Mouse (Mus musculus): Measurements from ENCODE around the gene Trim10. TPM values are rescaled to one million over a fixed set of nuclear protein-coding genes. Genes with fewer than 3 reads are reported as not detected.

Trim10 gene
- not detected for total RNA-seq (2021)
- long read RNA-seq, experiment 1: 0 reads
- long read RNA-seq, experiment 2: 0 reads

DNA sequence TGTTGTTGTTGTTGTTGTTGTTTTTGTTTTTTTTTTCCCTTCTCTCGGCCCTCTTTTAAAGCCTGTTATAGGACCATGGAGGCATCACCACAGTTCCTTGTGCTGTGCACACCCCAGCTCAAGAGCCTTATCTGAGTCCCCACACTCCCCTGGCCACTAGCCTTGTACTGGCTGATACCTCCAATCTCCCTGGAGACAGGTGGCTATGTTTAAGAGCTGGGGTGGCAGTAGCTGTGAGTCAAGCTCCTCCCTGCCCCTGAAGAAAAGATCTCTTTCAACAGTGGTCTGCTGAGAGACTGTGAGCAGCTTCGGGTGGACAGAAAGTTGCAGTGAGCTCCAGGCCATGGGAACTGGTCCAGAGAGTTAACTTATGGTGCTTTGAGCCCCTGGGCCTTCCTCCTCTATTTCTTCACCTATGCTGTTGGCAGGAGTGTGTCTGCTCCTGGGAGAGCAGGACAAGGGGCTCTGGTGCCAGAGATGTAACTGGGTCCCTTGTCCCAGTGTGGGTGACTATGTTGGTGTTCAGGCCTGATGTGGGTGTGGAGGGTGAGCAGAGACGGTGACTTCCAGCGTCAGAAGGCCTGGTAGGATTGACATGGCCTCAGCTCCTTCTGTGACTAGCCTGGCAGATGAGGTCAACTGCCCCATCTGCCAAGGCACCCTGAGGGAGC lies at the start of gene Trim10:
Trim10 (plus strand) TSS at position 291 of the 671 bp plus-strand sequence.
- no peak for DNase-seq (ENCODE audit: low spot score in 2 of 2)

DNA sequence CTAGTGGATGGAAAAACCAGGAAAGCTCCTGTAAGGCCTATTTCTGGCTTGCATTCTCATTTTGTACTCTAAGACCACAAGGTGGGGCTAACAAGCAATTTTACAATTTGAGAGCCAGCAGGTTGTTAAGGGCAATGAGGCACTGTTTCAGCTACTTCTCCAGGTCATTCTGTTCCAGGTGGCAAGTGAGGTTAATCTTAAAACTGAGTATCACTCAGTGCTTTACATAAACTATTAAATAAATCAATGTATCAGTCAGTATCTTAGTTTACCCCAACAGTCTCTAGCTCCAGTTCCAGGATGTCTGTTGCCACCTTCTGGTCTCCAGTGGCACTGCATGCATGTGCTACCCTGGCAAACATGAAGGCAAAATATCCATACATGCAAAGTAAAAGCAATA lies 45.4 kb upstream of the Trim10 start:
- peak; percentile 40 to 41 for DNase-seq (ENCODE audit: low spot score in 2 of 2)

DNA sequence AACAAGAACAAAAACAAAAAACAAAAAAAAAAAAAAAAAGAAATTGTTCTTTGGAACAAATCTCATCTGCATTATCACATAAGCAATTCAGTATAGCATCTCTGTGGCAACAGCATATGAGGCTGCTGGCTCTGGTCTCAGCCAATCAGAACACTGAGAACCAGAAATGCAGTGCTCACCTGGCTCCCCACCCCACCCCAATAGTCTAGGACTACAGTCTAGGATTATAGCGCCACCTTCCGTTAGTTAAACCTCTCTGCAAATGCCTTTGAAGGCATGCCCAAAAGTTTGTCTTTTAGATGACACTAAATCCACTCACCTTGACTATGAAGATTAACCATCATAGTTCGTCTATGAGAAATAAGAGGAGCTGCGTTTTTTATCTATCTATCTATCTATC lies 43.8 kb upstream of the Trim10 start:
- peak in 1 of 2 experiments; percentile 12 for DNase-seq (ENCODE audit: low spot score in 2 of 2)

DNA sequence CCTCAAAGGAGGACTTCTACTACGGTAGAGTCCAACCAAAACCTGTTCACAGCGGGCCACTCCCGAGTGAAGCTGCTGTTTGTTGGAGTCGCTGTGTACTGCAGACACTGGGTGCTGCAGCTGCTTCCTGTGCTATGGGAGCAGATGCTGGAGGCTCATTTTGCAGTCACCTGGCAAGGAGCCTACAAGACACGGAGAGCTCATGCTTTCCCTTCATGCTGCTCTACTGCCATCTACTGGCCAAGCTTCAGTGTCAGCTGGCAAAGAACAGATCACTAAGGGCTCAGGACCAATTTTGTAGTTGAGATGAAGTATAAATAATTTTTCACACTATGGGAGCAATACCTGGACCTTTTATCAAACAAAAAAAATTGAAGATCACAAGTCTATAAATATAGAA lies 43.4 kb upstream of the Trim10 start:
- peak; percentile 87 to 94 for DNase-seq (ENCODE audit: low spot score in 2 of 2)

DNA sequence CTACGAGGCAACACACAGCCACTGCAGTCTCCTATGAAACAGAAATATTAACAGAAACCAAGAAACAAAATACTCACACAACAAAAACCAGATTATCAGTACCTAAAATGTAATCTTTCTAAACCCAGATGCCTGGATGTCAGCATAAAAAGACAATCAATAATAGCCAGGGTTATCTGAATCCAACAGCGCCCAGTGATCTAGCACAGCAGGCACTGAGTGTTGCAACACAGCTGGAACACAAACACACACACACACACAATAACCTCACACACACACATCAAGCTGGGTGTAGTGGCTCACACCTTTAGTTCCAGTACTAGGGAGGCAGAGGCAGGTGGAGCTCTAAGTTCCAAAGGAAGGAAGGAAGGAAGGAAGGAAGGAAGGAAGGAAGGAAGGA lies 40.9 kb upstream of the Trim10 start:
- no peak for DNase-seq (ENCODE audit: low spot score in 2 of 2)

DNA sequence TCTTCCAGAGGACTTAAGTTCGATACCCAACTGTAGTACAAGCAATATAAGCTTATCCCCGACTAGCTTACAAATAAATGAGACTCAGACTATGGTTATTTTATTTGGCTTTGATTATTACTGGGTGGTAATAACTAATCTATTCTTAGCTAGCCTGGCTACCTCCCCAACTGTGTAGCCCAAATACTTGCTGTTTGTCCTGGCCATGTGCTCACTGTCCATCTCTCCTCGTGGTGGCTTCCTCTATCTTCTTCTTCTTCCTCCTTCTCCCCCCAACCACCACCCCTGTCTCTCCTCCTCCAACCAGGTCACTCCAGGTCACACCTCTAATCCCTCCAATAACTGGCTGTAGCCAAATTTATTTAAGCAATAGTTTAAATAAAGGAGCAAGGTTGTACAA lies 38.9 kb upstream of the Trim10 start:
- DNase-seq (ENCODE audit: low spot score in 2 of 2): no peak

DNA sequence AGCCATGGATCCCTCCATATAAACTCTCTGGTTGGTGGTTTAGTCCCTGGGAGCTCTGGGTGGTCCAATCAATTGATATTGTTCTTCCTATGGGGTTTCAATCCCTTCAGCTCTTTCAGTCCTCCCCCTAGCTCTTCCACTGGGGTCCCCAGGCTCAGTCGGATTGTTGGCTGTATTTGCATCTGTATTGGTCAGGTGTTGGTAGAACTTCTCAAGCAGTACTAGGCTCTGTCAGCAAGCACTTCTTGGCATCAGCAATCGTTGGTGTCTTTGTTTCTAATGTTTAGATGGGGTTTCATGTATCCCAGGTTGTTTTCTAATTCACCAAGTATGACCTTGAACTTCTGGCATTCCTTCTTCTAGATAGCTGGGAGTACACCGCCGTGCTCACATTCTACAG lies 36.7 kb upstream of the Trim10 start:
- no peak for DNase-seq (ENCODE audit: low spot score in 2 of 2)

DNA sequence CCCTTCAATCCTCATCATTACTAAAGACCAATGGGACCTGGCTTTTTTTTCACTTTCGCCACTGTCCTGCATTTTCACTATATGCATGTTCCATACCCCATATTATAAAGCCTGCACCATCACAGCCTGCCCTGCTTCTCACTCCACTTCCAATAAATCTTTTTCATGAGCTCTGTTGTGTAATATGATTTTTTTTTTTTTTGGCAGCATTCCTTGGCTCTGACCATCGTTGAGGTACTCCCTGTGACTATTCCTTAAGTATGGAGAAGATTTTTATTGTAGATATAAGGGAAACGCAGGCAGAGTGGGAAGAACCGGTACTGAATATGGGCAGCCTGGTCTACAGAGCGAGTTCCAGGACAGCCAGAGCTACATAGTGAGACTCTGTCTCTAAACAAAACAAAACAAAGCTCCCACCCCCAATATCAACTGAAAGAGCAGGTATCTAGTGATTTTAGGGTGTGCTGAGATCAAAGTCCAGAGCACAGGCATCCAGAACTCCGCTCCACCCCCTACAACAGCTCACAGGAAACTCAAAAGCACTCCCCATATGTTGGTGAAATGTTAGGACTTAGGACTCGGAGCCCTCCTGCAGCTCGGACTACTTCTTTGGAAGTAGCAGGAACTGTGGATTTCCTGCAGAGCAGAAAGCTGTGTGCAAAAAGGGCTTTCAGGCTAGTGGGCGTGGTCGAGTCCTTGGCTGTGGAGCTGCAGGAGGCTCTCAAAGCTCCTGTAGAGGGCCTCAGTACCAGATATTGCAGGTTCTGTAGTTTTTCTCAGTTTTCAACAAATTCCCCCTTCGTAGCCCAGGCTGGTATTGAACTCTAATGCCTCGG lies 33.6 kb upstream of the Trim10 start:
- peak; percentile 52 to 55 for DNase-seq (ENCODE audit: low spot score in 2 of 2)

DNA sequence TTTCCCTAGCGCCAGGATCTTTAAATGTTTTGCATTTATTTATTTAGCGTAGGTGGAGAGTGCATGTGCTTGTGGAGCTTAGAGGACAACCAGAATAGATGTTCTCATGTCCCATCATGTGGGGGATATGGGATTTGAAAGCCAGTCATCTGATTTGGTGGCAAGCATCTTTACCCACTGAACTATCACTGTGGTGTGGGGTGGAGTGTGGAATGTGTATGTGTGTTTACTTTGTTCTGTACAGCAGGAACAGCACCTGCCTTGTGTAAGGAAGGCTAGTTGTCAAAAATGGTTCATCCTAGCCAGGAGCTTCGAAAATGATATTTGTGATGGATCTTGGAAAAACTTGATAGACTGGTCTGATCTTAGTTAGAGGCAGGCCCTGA lies 33.0 kb upstream of the Trim10 start:
- DNase-seq (ENCODE audit: low spot score in 2 of 2): no peak

DNA sequence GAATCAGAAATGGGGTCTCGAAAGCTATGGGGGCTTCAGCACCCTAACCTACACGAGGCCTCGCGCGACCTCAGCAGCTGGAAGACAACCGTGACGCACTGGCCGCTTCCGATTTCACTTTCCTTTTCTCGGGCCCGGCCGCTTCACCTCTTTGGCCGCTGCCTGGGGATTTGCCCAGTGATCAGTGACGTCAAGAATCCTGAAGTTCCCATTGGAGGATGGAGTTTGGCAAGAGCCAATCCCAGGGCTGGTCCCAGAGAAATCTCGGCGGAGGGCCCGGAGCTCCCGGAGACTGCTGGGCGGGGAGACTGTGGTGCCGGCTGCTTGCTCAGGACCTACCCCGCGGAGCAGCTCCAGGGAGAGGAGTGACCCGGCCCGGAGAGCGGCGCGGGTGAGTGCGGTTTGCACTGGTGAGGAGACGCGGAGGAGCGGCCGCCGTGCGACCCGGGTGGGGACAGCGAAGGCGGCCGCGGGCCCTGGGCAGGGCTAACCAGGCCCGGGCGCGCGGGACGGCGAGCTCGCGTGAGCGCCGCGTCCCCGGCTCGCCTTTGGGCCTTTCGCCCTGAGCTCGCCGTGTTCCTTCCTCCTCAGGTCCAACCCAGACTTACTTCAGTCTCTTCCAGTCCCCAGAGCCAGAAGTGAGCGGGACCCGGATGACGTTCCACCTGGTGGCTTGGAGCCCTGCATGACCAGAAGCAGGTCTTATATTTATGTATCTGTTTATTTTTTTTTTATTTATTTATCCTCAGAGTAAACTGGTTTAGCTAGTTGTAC lies 32.3 kb upstream of the Trim10 start, which contains the start of gene Trim26:
Trim26 (plus strand) TSS at position 261 of the 774 bp plus-strand sequence.
- peak; percentile 96 to 97 for DNase-seq (ENCODE audit: low spot score in 2 of 2)

DNA sequence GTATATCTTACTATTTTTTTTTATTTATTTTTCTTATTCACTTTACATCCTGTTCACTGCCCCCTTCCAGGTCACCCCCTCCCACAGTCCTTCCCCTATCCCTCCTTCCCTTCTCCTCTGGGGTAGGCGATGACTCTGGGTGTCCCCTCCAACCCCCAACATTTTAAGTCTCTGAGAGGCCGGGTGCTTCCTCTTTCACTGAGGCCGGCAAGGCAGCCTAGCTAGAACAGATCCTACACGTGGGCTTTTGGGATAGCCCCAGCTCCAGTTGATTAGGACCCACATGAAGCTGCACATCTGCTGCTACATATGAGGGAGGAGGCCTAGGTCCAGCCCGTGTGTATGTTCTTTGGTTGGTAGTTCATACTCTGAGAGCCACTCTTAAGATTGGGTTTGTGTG lies 30.4 kb upstream of the Trim10 start:
- DNase-seq (ENCODE audit: low spot score in 2 of 2): no peak

DNA sequence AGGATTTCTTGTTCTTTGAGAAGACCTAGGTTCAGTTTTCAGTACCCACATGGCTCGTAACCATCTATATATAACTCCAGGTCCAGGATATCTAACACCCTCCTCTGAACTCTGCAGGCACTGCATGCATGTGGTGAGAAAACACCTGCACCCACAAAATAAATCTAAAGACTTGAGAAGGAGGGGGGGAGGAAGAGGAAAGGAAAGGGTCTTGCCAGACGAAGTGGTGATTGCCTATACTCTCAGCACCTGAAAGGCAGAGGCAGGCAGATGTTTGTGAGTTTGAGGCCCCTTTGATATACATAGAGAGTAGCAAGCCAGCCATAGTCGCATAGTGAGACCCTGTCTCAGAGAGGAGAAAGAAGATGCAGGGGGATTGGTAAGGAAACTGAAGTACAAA lies 29.4 kb upstream of the Trim10 start:
- DNase-seq (ENCODE audit: low spot score in 2 of 2): no peak

DNA sequence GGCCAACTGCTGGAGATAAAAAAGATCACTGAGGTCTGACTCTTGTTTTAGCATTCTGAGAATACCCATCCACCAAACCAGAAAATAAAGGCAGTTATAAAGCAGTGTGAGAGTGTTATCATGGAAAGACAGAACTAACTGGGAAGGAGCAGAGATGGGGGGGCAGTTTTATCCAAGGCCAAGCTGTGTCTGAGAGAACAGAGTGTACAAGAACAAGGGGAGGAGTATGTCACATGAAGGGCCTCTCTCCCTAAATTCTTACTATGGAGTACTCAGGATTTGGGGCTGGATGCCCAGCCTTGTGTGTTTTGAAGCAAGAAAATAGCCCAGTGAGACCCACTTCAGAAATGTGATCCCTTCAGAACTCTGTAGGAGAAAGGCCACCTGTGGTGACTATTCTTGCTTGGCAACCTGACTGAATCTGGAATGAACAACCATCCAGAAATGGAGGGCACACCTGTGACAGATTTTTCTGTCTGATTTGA lies 28.4 kb upstream of the Trim10 start:
- no peak for DNase-seq (ENCODE audit: low spot score in 2 of 2)

DNA sequence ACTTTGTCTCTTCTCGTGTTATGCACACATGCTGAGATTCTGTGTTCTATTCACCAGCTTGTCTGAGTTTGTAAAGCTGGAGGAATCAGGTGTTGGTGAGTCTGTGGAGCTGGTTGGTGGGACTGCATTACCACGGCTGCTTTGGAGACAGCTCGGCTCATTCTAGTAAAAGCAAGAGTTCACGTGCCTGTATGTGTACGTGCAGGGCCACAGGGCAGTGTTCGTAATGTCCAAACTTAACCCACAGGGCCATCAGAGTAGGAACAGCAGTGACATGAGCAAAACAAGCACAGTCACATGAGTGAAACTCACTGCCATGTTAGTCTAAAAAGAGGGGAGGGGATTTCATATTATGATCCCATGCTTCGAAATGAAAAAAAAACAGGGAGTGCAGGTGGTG lies 25.7 kb upstream of the Trim10 start:
- no peak for DNase-seq (ENCODE audit: low spot score in 2 of 2)

DNA sequence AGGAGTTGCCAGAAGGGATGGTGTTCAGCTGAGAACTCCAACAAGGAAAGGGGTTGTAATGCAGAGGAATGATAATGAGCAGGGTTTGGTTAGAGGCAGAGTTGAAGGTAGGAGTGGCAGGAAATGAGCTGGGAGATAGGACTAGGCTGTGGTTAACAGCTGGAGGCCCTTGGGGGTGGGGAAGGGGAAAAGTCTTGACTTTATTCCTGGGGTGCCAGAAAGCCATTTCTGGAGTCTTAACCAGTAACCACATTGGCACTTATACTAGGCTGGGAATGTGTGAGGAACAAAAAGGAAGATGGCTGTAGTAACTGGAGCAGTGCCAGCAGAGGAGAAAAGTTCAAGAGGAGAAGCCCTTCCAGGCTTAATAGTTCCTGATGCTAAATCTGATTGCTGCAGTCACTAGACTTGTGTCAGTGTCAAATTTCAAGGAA lies 25.1 kb upstream of the Trim10 start:
- no peak for DNase-seq (ENCODE audit: low spot score in 2 of 2)

DNA sequence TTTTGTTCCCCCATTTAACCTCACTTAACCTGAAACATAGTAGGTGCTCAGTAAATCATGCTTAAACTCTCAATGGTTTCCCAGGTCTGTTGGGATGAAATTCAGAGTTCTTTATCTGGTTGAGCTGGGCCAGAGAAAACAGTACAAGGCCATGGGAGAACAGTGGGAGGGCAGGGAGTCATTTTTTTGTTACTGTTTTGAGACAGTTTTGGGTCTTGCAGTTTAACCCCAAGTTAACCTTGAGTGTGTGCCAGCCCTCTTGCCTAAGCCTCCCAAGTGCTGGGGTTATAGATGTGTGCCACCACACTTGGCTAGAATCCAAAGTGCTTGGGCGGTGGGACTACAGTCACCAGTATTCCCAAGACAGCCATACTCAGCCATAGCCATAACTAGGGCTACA lies 24.6 kb upstream of the Trim10 start:
- no peak for DNase-seq (ENCODE audit: low spot score in 2 of 2)

DNA sequence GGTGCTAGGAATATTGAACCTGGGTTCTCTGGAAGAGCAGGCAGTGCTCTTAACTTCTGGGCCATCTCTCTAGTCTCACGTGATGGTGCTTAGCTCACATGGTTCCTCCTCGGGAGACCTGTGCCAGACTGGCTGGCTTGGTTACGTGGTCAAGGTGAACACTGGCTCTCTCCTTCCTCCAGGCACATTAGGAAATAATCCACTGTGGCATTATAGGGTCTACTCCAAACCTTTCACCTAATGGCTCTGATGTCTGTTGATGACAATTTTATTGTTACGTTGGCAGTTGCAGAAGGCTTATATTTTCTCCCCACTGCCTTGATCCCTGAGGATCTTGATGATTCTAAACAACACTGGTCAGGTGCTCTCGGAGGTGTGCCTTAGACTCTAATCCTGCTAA lies 20.5 kb upstream of the Trim10 start:
- no peak for DNase-seq (ENCODE audit: low spot score in 2 of 2)

DNA sequence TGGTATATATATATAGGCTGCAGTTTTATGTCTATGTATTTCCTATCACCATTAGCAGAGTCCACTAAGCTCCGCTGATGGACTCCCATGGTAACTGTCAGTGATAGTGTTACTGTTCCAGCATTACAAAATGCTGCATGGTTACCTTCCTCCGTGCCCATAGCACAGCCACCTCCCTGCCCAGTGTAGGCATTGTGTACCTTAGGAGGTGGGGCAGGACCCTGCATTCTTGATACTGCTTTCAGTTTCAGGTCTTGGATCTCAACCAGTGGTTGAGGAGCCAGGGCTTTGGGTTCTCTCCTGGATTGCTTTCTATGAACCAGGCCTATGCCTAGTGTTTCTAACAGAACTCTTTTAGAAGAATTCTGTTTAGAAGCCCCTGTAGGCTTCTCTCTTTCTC lies 19.4 kb upstream of the Trim10 start:
- DNase-seq (ENCODE audit: low spot score in 2 of 2): no peak

DNA sequence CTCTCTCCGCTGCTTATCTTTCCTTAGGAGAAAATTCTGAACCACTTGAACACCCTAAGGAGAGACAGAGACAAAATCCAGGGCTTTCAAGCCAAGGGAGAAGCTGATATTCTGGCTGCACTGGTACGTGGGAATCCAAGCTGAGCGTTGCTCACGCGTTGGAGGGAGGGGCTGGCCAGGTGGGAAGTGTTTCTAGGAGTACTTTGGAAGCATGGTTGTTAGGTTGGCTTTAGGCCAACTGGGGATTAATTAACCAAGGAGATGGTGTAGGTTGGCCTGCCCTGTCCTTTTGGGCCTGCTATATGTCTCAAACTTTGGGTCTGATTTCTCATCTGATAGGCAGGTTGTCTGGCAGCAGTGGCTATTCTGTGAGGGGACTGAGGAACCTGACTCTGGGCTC lies 18.2 kb upstream of the Trim10 start:
- DNase-seq (ENCODE audit: low spot score in 2 of 2): no peak

DNA sequence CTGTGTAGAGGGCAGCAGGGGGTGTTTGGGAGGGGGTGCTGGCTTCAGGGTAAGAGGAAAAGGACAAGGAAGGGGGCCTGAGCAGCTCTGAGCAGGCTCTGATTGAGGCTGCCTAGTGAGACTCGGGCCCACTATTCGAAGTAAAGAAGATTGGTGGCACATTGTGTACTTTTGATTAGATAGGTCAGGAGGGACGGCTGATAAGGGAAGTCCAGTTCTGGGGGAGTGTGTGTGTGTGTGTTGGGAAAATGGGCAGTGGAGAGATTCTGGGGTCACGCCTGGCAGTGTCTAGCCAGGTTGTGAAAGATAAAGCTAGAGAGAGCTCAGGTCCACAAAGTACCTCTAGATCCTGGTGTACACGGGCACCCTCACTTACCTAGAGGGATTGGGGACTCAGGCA lies 17.7 kb upstream of the Trim10 start:
- no peak for DNase-seq (ENCODE audit: low spot score in 2 of 2)

DNA sequence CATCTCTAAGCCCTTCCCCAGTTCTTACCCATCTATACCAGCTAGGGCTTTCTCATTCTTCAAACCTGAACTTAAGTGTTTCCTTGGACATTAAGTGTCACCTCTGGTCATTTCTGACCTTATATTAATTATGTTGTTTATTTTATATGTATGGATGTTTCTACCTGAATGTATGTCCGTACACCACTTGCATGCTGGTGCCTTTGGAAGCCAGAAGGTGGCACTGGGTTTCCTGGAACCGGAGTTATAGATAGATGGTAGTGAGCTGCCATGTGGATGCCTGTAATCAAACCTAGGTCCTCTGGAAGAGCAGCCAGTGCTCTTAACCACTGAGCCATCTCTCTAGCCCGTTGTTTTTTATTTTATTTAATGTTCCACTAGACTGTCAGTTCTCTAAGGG lies 13.9 kb upstream of the Trim10 start:
- DNase-seq (ENCODE audit: low spot score in 2 of 2): no peak

DNA sequence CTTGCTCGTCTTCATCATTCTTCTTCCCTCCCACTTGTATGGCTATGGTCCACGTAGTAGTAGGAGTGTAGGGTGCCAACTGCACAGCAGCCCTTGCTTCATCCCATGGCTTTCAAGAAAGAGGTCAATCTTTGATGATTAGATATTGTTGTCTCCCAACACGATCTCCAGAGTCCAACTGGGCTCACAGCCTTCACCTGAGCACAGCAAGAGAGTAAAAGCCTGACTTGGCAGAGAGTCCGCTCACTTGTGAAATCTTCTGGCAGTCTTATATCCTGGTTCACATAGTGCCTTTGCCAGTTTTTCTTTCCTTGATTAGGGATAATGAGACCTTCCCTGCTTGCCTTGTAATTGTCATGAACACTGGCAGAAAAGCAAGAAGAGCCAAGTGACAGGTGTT lies 13.1 kb upstream of the Trim10 start:
- no peak for DNase-seq (ENCODE audit: low spot score in 2 of 2)

Measured in left cerebral cortex, adult 18-20 months (tissue).